8 mouse cellular contexts compared by ENCODE assay signal in the genomic region with DNA sequence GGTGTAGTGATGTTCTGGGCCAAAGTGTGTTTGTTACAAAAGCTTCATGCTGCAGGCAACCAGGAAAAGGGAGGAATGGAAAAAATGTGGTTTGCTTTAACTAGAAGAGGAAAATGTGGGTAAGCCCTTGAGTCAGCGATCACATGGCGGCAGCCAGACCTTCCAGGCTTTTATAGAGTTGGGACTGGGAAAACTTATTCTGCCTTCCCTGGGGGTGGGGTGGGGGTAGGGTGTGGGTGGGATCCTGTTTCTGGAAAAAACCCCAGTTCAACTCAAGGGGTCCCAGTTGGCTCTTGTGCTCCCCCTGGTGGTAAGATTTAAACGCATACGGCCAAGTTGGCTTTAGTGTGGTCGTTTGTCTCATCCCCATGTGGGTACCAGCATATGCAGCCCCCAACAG. TPM values are rescaled to one million over a fixed set of nuclear protein-coding genes. Genes with fewer than 3 reads are reported as not detected.
DNase-seq lines count a peak whose midpoint lies in the region; ATAC-seq and TF ChIP-seq lines count a peak whose summit lies in the region.

No protein-coding gene starts in this region.

- no peaks in the 10 kb centered on the region for H3K27me3 ChIP-seq in lung, postnatal 0 days (replicated peaks; ENCODE audit: insufficient read depth, low read length)

- TF ChIP-seq EP300 in lung, postnatal 0 days (IDR thresholded peaks at IDR 0.05) = 0 out of 2 replicates have a peak, but pooled peaks have one; percentile 24

- H3K4me1 ChIP-seq in lung, postnatal 0 days (ENCODE audit: insufficient read depth, low read depth, low read length) = no peaks in the 10 kb centered on the region; the same call in 1 of the 2 replicates

- H3K9me3 ChIP-seq in lung, postnatal 0 days (ENCODE audit: low read length) = no peaks in the 10 kb centered on the region

- H3K36me3 ChIP-seq in lung, postnatal 0 days (ENCODE audit: insufficient read depth, low read length) = no peaks in the 10 kb centered on the region

- DNase-seq in kidney, postnatal 10 days = peak; percentile 48
- no peak for DNase-seq in kidney, postnatal 14 days
- peak; percentile 87 for DNase-seq in ES-CJ7 (ENCODE audit: low read depth, low spot score)
- peak; percentile 80 for DNase-seq in embryo, embryonic 10.5 days (ENCODE audit: low spot score)
- DNase-seq in lung, postnatal 0 days (ENCODE audit: low spot score) = no peak
- no peak for DNase-seq in urinary bladder, postnatal 14 days (ENCODE audit: low spot score)
- DNase-seq in natural killer cell, adult 2 months (ENCODE audit: low spot score in 2 of 2) = no peak

- TF ChIP-seq CTCF in lung, postnatal 0 days (IDR thresholded peaks at IDR 0.05) = peak; percentile 76

- no peak overlapping the region for H3K9ac ChIP-seq in lung, postnatal 0 days (replicated peaks; ENCODE audit: low read depth)

- no peak overlapping the region for H3K27ac ChIP-seq in lung, postnatal 0 days (ENCODE audit: low read length)

- no peak overlapping the region for H3K4me3 ChIP-seq in lung, postnatal 0 days (ENCODE audit: low read depth, low read length)

- ATAC-seq in lung, postnatal 0 days = no peak
- ATAC-seq in megakaryocyte, adult 5-6 weeks (ENCODE audit: poor library complexity, severe bottlenecking) = no peak

- no peak overlapping the region for H3K4me2 ChIP-seq in lung, postnatal 0 days (replicated peaks; ENCODE audit: low read depth, low read length)

- 37% methylated on average over 5 of the region's 5 CpGs for WGBS in lung, postnatal 0 days

RNA-seq across cellular contexts. Expression of gene Cd9, which starts 3.5 kb away (rescaled TPM):
- polyA plus RNA-seq in lung, postnatal 0 days (2015; fragmentation: Nextera tagmentation; extraction: Ambion mirVana) = 962 and 974 TPM in 2 replicates
- total RNA-seq in megakaryocyte, adult 5-6 weeks (2015) = 100 and 106 TPM in 2 replicates
- 65.5 and 74.0 TPM in 2 replicates for total RNA-seq in megakaryocyte, adult 5-6 weeks (2017)

RNA-seq across cellular contexts. Expression of gene Vwf, which starts 48.5 kb away (rescaled TPM):
- 42.4 and 55.6 TPM in 2 replicates for polyA plus RNA-seq in lung, postnatal 0 days (2015; fragmentation: Nextera tagmentation; extraction: Ambion mirVana)
- total RNA-seq in megakaryocyte, adult 5-6 weeks (2015) = 0.18 and 1.6 TPM in 2 replicates
- total RNA-seq in megakaryocyte, adult 5-6 weeks (2017) = 0.26 and 0.49 TPM in 2 replicates

Comparison
In these comparisons a context has a peak if more than half of its experiments do, and no peak if none do; other contexts are left out.
1. DNase-seq: peak in kidney, postnatal 10 days (single experiment), ES-CJ7 (single experiment) and embryo, embryonic 10.5 days (single experiment); none in kidney, postnatal 14 days (single experiment), lung, postnatal 0 days (single experiment), urinary bladder, postnatal 14 days (single experiment) and natural killer cell, adult 2 months (0 of 2).